Mouse (Mus musculus) hindbrain, embryonic 11.5 days (tissue): ENCODE data around the gene Casd1. TPM values are rescaled to one million over a fixed set of nuclear protein-coding genes. Genes with fewer than 3 reads are reported as not detected.

Source experiments
- ATAC-seq: fragments of 200-750 bp; cut with Nextera tagmentation; 2 replicates; pipeline ENCODE4 v1.8.0; 2017; ENCODE audit warnings: mild to moderate bottlenecking, moderate TSS enrichment, moderate library complexity; ENCODE audit not compliant: low FRiP score
- DNase-seq: peaks from one replicate; pipeline ENCODE4 v3.0.0-alpha.2; 2015; ENCODE audit warnings: low spot score
- H3K27ac ChIP-seq: fragments of 300-500 bp; sonication (generic); 2 replicates; pipeline ENCODE4 v1.5.1; 2014; ENCODE audit warnings: mild to moderate bottlenecking, low read depth, low read length
- H3K27me3 ChIP-seq: fragments of 300-500 bp; sonication (generic); 2 replicates; pipeline ENCODE4 v1.6.1; 2014; ENCODE audit warnings: mild to moderate bottlenecking, low read length, moderate library complexity, mixed read lengths; ENCODE audit not compliant: control insufficient read depth, insufficient read depth
- H3K36me3 ChIP-seq: fragments of 300-500 bp; sonication (generic); 2 replicates; pipeline ENCODE4 v1.6.1; 2014; ENCODE audit warnings: mild to moderate bottlenecking, low read length, moderate library complexity, mixed read lengths; ENCODE audit not compliant: control insufficient read depth, insufficient read depth
- H3K4me1 ChIP-seq: fragments of 300-500 bp; sonication (generic); replicated peaks from 2 replicates; pipeline ENCODE4 v1.6.1; 2014; ENCODE audit warnings: low read length, mixed read lengths; ENCODE audit not compliant: control insufficient read depth, insufficient read depth
- H3K4me2 ChIP-seq: fragments of 300-500 bp; sonication (generic); replicated peaks from 2 replicates; pipeline ENCODE4 v1.6.1; 2014; ENCODE audit warnings: mild to moderate bottlenecking, low read depth, low read length
- H3K4me3 ChIP-seq: fragments of 300-500 bp; sonication (generic); 2 replicates; pipeline ENCODE4 v1.5.1; 2014; ENCODE audit warnings: low read depth, low read length
- H3K9ac ChIP-seq: fragments of 300-500 bp; sonication (generic); 2 replicates; pipeline ENCODE4 v1.6.1; 2014; ENCODE audit warnings: low read depth, low read length
- H3K9me3 ChIP-seq: fragments of 300-500 bp; sonication (generic); 2 replicates; pipeline ENCODE4 v1.6.1; 2016; ENCODE audit warnings: low read length; ENCODE audit not compliant: control insufficient read depth
- WGBS: fragments of 180-500 bp; shearing (Covaris S2); extraction: QIAGEN DNeasy Blood & Tissue Kit; methylation state at CpG from one replicate; pipeline ENCODE4 v1.1.7; 2014; 5-methylcytosine and 5-hydroxymethylcytosine counted together
- polyA plus RNA-seq: library from polyadenylated mRNA; unstranded; fragments of >200 nt; fragmentation: Nextera tagmentation; extraction: Ambion mirVana; gene quantifications from 2 replicates; pipeline ENCODE4 v1.2.1, GENCODE M21; 2014

Casd1 gene
- polyA plus RNA-seq, 1 experiment from 2014 or later, result 51.0 TPM

DNA sequence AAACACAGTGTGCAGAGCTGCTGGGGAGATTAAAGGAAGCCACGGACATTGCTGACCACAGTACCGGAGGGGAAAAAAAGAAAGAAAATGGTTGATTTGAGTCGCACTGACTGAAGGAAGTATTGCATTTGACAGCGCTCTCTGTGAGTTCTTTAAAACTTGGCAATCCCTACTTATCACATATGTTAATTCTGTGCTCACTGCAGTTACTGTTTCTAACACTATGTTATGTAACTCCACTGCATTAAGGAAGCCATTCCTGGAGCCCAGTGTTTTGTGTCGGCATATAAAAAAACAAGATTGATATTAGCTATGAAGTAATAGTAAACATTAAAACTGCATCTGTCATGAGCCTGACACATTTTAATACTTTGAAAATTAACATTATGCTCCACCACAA, 22.9 kb upstream of the Casd1 start:
- Histone ChIP-seq H3K4me2 (no peak overlapping the region), H3K27ac (no peak overlapping the region), H3K4me1 (no peaks in the 10 kb centered on the region), H3K27me3 (no peaks in the 10 kb centered on the region), H3K9ac (no peak overlapping the region), H3K36me3 (no peaks in the 10 kb centered on the region), H3K9me3 (no peaks in the 10 kb centered on the region), H3K4me3 (no peak overlapping the region)
- ATAC-seq (no peak), DNase-seq (no peak)
- 88% methylated on average over 5 of the region's 5 CpGs for WGBS

DNA sequence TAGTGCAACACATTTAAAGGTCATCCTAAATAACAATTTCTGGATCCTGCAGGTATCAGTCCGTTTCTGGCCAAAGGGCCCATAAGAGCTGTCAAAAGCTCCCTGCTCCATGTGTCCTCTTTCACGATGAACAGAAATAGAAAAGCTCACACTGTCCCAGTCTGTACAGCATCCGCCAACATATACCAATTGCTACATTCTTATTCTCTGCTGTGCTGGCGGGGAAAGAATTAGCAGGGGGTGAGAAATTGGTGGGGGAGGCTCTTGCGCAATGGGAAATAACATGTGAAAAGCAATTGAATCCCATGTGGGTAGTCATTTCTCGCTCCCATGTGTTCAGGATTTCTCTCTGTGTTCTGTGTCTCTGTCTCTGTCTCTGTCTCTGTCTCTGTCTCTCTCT, 22.3 kb upstream of the Casd1 start:
- H3K4me2 ChIP-seq, result no peak overlapping the region
- H3K36me3 ChIP-seq, result no peaks in the 10 kb centered on the region
- no peak overlapping the region for H3K27ac ChIP-seq
- no peaks in the 10 kb centered on the region for H3K9me3 ChIP-seq
- no peak for ATAC-seq
- no peaks in the 10 kb centered on the region for H3K4me1 ChIP-seq
- 88% methylated on average over 6 of the region's 6 CpGs for WGBS
- no peaks in the 10 kb centered on the region for H3K27me3 ChIP-seq
- H3K9ac ChIP-seq, result no peak overlapping the region
- DNase-seq, result no peak
- no peak overlapping the region for H3K4me3 ChIP-seq

DNA sequence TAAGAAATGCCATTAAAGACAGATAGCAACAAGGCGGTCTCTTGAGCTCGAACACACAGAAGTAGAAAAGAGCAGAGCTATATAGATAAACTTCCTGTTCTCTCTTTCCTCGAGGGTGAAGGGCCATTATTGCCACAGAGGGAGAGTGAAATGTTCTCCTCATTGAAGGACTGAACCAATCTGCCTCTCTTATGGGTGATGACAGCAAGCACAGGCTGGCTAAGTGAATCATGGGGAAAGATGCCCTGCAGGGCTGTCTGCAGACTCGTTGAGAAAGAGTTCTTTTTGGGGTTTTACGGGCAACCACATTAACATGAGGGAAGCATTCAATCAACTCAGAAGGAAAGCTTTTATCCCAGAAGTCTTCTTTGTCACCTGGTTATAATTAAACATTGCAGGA, 21.0 kb upstream of the Casd1 start:
- DNase-seq, result no peak
- Histone ChIP-seq H3K9me3 (no peaks in the 10 kb centered on the region), H3K4me3 (no peak overlapping the region), H3K27me3 (no peaks in the 10 kb centered on the region), H3K4me2 (no peak overlapping the region), H3K4me1 (no peaks in the 10 kb centered on the region), H3K27ac (no peak overlapping the region), H3K9ac (no peak overlapping the region), H3K36me3 (no peaks in the 10 kb centered on the region)
- no peak for ATAC-seq
- 68% methylated on average over 5 of the region's 5 CpGs for WGBS

DNA sequence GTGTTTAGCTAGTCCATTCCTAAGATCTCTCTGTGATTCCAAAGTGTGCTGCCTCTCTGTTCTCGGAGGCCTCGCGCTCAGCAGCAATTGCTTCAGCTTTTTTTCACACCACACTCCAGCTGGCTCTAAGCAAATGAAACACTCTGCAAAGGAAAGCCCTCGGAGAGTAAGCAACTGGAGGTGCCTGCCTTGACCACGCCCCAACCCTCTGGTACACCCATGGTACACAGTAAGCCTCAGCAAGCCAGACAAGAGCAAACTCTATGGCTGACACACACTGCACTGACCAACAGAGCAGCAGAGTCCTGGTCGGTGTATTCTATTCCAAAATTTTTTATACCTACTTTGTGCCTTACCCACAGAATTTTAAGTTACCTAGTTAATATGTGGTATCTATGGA, 17.2 kb upstream of the Casd1 start:
- Histone ChIP-seq H3K27ac (no peak overlapping the region), H3K36me3 (no peaks in the 10 kb centered on the region), H3K4me3 (no peak overlapping the region), H3K9ac (no peak overlapping the region), H3K27me3 (no peaks in the 10 kb centered on the region), H3K9me3 (no peaks in the 10 kb centered on the region), H3K4me1 (no peaks in the 10 kb centered on the region), H3K4me2 (no peak overlapping the region)
- WGBS, result 48% methylated on average over 6 of the region's 6 CpGs
- DNase-seq (no peak), ATAC-seq (no peak)

DNA sequence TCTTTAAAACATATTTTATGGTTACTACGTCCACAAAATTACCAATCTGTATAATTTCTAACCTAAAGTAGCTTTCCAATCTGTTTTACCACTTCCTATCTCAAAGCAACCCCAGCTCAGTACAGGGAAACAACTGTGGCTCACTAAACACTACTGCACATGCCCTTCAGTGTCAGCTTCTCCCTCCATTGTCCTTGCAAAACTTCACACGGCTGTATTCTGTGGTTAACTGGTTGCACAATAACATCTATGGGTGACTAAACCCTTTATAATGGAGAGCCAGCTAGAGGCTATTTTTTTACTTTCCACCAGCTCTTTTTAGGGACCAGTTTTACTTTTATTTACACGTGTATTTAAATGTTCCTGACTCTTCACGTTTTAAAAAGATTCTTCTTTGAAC, 12.7 kb upstream of the Casd1 start:
- Histone ChIP-seq H3K9me3 (no peaks in the 10 kb centered on the region), H3K36me3 (no peaks in the 10 kb centered on the region), H3K9ac (no peak overlapping the region), H3K27ac (no peak overlapping the region), H3K27me3 (no peaks in the 10 kb centered on the region), H3K4me2 (no peak overlapping the region), H3K4me3 (no peak overlapping the region), H3K4me1 (no peaks in the 10 kb centered on the region)
- DNase-seq (no peak), ATAC-seq (no peak)
- 69% methylated on average over 4 of the region's 4 CpGs for WGBS

DNA sequence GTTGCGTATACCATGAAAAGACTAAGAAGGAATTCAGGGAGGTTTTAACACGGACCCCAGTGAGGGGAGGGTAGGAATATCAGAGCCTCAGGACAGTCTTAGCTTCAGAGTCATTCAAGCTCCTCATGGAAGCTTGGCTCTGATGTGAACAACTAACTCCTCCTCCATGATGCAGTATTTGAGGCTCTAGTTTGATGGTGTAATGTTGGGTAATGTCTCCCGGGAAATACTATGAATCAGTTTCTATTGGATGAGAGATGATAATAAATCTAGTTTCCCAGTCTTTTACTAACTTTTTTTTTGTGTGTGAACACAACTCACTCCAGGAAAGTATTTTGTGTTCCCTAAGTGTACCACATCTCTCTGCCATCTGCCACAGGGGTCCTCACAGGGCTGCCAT, 11.9 kb upstream of the Casd1 start:
- H3K36me3 ChIP-seq, result no peaks in the 10 kb centered on the region
- WGBS, result 92% methylated on average over 3 of the region's 3 CpGs

DNA sequence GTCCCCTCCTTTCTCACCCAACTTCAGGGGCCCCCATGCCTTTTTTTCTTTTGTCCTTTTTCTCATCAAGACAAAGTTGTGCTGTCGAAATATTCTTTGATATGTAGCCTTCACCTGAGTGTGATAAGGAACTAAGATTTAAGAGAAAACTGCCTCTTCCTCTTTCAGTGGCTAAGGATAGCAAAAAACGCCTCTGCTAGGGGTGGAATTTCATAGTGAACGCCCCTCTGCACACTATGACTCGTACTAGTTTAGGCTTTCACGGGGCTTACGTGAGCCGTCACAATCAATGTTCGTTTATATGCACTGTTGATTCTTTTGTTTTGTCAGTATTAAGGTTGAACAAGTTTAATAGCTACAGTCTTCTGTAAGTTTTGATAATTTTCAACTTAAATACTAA, 10.6 kb upstream of the Casd1 start:
- WGBS, result 77% methylated on average over 8 of the region's 8 CpGs
- Histone ChIP-seq H3K4me3 (no peak overlapping the region), H3K9me3 (no peaks in the 10 kb centered on the region), H3K36me3 (no peaks in the 10 kb centered on the region), H3K4me2 (no peak overlapping the region), H3K4me1 (no peaks in the 10 kb centered on the region), H3K9ac (no peak overlapping the region), H3K27ac (no peak overlapping the region), H3K27me3 (no peaks in the 10 kb centered on the region)
- DNase-seq, result no peak
- ATAC-seq, result no peak

More for the DNA sequence above, 11.9 kb upstream of the Casd1 start:
- no peak for DNase-seq
- Histone ChIP-seq H3K27me3 (no peaks in the 10 kb centered on the region), H3K9me3 (no peaks in the 10 kb centered on the region), H3K4me1 (no peaks in the 10 kb centered on the region), H3K27ac (no peak overlapping the region), H3K4me2 (no peak overlapping the region), H3K9ac (no peak overlapping the region), H3K4me3 (no peak overlapping the region)
- ATAC-seq, result no peak

DNA sequence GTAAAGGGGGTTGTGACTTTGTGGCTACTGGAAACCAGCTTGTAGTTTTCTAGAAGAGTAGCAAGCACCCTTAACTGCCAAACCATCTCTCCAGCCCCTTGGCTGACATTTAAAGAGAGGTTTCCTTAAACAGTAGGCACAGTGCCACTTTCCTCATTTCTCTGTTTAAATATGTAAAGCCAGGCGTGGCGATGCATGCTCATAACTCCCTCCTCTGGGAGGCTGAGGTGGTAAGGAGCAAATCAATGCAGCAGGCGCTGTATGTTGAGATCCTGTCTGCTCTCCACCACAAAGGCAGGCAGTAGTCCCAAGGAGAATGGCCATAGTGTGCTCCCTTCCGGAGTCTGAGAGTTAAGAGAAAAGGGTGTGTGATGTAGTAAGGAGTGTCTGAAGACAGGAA, 2.9 kb upstream of the Casd1 start:
- Histone ChIP-seq H3K9me3 (no peaks in the 10 kb centered on the region), H3K4me3 (no peak overlapping the region), H3K4me2 (no peak overlapping the region), H3K27me3 (no peaks in the 10 kb centered on the region), H3K4me1 (no peaks in the 10 kb centered on the region; the same call in 1 of the 2 replicates), H3K27ac (no peak overlapping the region), H3K9ac (no peak overlapping the region), H3K36me3 (no peaks in the 10 kb centered on the region)
- WGBS, result 80% methylated on average over 4 of the region's 4 CpGs
- no peak for DNase-seq
- ATAC-seq, result no peak

DNA sequence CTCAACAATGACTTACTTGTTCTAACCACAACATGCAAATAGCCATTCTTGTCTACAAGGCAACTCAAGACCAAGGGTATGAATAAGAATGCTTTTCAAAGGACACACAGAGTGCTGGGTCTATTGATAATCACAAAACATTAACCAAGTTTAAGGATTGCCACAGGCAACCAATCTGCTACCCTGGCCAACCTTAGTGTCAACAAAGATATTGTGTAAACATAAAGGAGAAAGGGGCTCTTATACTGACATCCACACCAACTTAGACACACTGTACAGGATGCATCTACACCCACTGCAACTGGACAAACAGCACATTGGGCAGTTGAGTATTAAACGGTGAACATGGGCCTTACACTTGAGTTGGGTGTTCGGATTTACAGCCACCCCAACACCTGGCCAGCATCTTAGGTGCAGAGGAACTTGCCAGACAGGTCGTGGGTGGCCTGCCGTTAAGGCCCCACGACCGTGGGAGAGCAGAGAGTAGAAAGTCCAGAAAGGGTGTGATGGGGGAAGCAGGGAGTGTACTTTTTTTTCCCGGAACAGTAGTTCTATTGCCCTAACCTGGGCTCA, 468 bp upstream of the Casd1 start:
- H3K27ac ChIP-seq, result peak overlapping the region; percentile 97
- H3K4me3 ChIP-seq, result peak overlapping the region; percentile 71
- no peaks in the 10 kb centered on the region for H3K27me3 ChIP-seq
- H3K9ac ChIP-seq, result peak overlapping the region; percentile 98
- no peaks in the 10 kb centered on the region for H3K9me3 ChIP-seq
- DNase-seq, result no peak
- peak overlapping the region; percentile 97 for H3K4me2 ChIP-seq
- H3K36me3 ChIP-seq, result no peaks in the 10 kb centered on the region
- peak; percentile 8; the same call in 1 of the 2 replicates for ATAC-seq
- 38% methylated on average over 7 of the region's 7 CpGs for WGBS
- peaks cover 3% of the 10 kb centered on the region; the same call in 1 of the 2 replicates for H3K4me1 ChIP-seq
